In the genomic region with DNA sequence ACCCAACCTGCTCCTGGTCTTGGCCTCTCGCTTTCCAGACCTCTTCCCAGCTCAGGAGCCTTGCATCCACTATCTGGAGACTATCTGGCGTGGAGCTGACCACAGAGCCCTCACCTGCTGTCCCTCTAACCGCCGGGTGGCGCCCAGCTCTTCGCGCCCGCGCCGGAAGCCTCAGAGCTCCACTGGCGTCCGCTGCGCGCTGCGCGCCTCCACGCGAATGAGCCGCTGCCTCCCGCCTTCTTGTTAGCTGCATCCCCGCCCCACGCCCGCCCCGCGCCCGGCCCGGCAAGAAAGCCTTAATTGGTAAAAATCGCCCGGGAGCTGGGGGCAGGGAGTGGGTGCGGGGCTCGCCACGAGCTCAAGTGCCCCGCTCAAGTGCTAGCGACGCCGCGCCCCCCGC, we compare ENCODE assay signal across 8 mouse cellular contexts. TPM values are rescaled to one million over a fixed set of nuclear protein-coding genes. Genes with fewer than 3 reads are reported as not detected.
DNase-seq lines count a peak whose midpoint lies in the region; ATAC-seq and TF ChIP-seq lines count a peak whose summit lies in the region.

A gene (minus strand): TSS at position 206 of the 400 bp plus-strand sequence.

- H3K4me1 ChIP-seq in hindbrain, embryonic 14.5 days (replicated peaks; ENCODE audit: control insufficient read depth, insufficient read depth, low read length) = no peaks in the 10 kb centered on the region

- no peaks in the 10 kb centered on the region for H3K9me3 ChIP-seq in hindbrain, embryonic 14.5 days (ENCODE audit: control insufficient read depth, low read length)

- DNase-seq in R1 (ENCODE audit: low read depth, low spot score) = peak; percentile 59
- DNase-seq in cerebellum, postnatal 25 days = peak; percentile 80 to 88
- DNase-seq in gastrocnemius, adult 2 months = peak; percentile 79
- peak; percentile 48 for DNase-seq in hindbrain, embryonic 14.5 days (ENCODE audit: low spot score)
- peak; percentile 41 to 52 for DNase-seq in layer of hippocampus, postnatal 36 days
- DNase-seq in lung, postnatal 36 days = peak; percentile 79
- DNase-seq in right cerebral cortex, adult 18-20 months = peak; percentile 68
- DNase-seq in urinary bladder, adult 2 months (ENCODE audit: low spot score) = peak; percentile 60

- peak; percentile 59 for TF ChIP-seq CTCF in gastrocnemius, adult 2 months (IDR thresholded peaks at IDR 0.05)

- peak within 1 kb of the TSS; percentile 60 for H3K9ac ChIP-seq in hindbrain, embryonic 14.5 days

- no peaks in the 10 kb centered on the region for H3K27me3 ChIP-seq in hindbrain, embryonic 14.5 days (ENCODE audit: control insufficient read depth, insufficient read depth, low read length)

- 21% methylated on average over 36 of the region's 38 CpGs for WGBS in hindbrain, embryonic 14.5 days

- H3K36me3 ChIP-seq in hindbrain, embryonic 14.5 days (replicated peaks; ENCODE audit: control insufficient read depth, insufficient read depth) = no peaks in the 10 kb centered on the region

- ATAC-seq in hindbrain, embryonic 14.5 days (ENCODE audit: low FRiP score) = no peak

- H3K4me2 ChIP-seq in hindbrain, embryonic 14.5 days (replicated peaks) = peak within 1 kb of the TSS; percentile 57

- H3K4me3 ChIP-seq in gastrocnemius, adult 2 months = peak within 1 kb of the TSS; percentile 73
- peak within 1 kb of the TSS; percentile 35 for H3K4me3 ChIP-seq in hindbrain, embryonic 14.5 days (replicated peaks; ENCODE audit: low read length)

- peak within 1 kb of the TSS; percentile 78 for H3K27ac ChIP-seq in gastrocnemius, adult 2 months
- peak within 1 kb of the TSS; percentile 59 for H3K27ac ChIP-seq in hindbrain, embryonic 14.5 days

- intact Hi-C loops in gastrocnemius, adult 2 months (cut with DNase I) = loop anchor here (1.0 to 10.0 kb wide), 7 partner anchors 132 to 455 kb away; a partner anchor contains a TSS

RNA-seq across cellular contexts. Expression of the gene that starts here (rescaled TPM):
- 10 to 100 TPM; 32.3 to 48.3 TPM for total RNA-seq in gastrocnemius, adult 2 months (2021)
- polyA plus RNA-seq in hindbrain, embryonic 14.5 days (2014; fragmentation: Nextera tagmentation; extraction: Ambion mirVana) = 92.7 and 100.0 TPM in 2 replicates
- total RNA-seq in layer of hippocampus, postnatal 36 days (2021) = 10 to 100 TPM; 75.2 to 93.2 TPM
- 5,313 and 5,579 TPM in 2 replicates for polyA plus RNA-seq in urinary bladder, adult 2 months (2012; rRNA removed)

Comparison
In these comparisons a context has a peak if more than half of its experiments do, and no peak if none do; other contexts are left out.
1. RNA of the gene that starts here (polyA plus RNA-seq): 5,313 to 5,579 TPM in urinary bladder, adult 2 months; 92.7 to 100.0 TPM in hindbrain, embryonic 14.5 days; every median in the first group is over 10 times any median in the second.
2. Peak in every context shown above with its lines, with median percentiles within 50 percentile points of each other: DNase-seq.